Mouse (Mus musculus): ENCODE results near the gene Ifit2.
A peak's percentile ranks its signal among the peaks of the same experiment; 100 is the strongest.
"Not testable (repeated sequence)": the region's sequence is repeated elsewhere in the genome, so short reads cannot be mapped to it uniquely, and the experiment has no call there.

Gene Ifit2

DNA sequence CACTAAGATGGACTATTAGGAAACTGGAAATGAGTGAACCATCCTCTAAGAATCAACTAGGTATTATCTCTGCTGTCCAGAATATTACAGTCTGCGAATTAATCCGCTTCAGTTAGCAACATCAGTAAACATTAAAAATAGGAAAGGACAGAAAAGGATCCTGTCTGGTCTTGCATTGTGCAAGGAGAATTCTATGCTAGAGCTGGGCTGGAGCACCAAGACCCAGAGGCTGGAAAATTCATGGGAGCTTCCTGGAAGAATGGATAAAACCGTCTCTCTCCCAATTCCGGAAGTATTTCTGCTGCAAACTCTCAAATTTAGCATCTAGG lies 325 bp upstream of the Ifit2 start:
- no peak for DNase-seq

DNA sequence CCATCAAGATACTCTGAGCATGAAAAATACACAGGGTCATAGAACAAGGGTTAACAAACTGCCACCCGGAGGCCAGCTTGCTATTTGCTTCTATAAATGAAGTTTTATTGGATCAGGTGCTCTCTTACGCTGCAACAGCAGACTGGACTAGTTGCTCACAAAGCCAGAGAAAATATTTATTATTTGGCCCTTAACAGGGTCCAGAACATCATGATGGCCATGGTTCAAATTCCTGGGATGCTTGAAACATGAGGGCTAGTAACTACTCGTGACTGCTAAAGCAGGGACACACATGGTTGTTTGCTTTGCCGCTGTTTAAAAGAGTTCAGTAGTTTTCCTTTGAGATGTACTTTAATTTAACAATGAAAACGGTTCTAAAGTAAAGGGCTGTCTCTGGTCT lies 1.5 kb downstream of the Ifit2 start:
- DNase-seq = no peak

DNA sequence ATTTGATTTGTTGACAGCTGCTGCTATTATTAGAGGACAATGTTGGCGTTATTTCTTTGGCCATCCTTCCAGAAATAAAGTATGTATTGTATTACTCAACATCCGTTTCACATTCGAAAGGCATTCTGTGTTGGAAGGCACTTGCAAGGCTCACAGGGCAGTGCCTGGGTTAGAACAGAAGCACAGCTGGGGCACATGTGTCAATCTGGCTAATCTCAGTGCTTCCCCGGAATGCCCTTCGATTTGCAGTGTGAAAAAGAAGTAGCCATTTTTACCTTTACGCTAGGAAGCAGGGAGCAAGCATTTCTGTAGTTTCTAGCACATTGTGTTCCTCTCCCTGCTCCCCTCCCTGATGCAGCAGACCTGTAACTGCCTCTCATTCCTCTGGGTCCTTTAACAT lies 2.5 kb downstream of the Ifit2 start:
- DNase-seq = no peak

- no peak for DNase-seq
Measured at GRCm38 (mm10) chr19:34553522-34553921, 3.0 kb downstream of the Ifit2 start.

DNA sequence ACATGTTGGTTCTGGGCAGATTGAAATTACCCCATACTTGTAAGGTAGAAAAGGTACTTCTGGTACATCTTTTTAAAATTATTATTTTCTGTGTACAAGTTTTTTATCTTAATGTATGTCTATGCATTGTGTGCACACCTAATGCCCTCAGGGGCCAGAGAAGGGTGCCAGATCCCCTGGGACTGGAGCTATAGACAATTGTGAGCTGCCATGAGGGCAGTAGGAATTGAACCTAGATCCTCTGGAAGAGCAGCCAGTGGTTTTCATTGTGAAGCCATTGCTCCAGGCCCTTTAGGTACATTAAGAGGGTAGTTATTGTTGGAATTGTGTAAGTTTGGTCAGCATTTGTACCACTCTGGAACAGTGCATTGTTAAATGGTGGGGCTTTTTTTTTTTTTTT lies 3.6 kb downstream of the Ifit2 start:
- no peak for DNase-seq

DNA sequence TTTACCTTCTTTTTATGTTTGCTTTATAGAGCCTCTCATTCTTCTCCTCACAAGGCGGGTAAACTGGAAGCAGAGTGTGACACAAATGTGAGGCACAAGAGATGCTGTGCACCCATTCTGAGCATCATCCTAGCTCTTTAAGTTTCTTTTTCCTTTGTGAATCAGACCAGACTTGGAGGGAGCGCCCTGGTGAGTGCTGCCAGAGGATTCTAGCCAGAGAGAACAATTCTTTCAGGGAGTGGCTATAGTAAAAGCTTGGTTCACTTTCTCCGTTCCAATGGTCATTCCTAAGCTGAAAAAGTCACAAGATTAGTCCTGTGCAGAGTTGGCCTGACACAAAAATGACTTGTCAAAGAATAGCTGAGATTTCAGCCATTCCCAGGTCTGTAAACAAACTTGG lies 6.1 kb downstream of the Ifit2 start:
- no peak for DNase-seq

DNA sequence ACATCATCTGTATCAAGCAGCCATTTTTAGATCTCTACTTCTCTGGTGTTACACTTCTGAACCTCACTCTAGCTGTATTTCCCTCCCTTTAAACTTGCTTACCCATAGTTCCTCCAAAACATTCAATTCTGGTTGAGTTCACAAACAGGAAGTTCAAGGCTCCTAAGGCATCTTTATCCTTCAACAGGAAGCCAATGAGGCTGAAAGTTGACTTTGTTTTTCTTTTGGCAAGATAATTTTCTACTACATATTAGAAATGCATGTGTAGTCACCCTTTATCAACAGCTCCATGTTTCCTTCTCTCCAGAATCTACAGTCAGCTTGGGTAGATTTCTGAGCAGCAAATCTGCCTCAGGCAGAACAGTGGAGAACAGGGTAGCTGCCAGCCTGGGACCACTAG lies 12.1 kb downstream of the Ifit2 start:
- no peak for DNase-seq

GRCm38 (mm10) chr19:34566178-34566784 lies 15.8 kb downstream of the Ifit2 start:
- DNase-seq = no peak

- DNase-seq = no peak
Measured at GRCm38 (mm10) chr19:34568988-34569895, 18.7 kb downstream of the Ifit2 start.

DNA sequence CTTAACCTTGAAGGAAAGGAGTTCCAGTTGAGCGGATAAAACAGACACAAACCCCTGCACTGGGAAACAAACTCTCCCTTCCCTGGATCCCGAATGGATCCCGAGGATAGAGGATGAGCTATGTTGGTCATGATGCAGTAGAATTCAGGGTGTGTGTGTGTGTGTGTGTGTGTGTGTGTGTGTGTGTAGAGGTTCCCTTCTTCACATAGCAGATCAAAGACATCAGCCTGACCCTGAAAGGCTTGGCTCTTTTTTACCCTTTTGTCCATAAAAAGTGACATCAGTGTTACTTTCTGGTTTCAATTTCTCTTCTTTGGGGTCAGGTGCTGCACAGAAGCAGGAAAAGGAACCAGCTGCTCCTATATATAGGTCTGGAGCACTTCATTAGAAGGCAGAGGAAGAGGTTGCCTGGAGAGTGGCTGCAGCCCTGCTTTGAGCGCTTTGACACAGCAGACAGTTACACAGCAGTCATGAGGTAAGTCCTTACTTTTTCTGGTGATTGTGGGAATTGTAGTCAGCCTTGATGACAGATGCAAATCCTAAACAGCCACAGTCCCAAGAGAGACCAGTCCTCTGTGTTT lies 19.5 kb downstream of the Ifit2 start:
- DNase-seq = no peak

DNA sequence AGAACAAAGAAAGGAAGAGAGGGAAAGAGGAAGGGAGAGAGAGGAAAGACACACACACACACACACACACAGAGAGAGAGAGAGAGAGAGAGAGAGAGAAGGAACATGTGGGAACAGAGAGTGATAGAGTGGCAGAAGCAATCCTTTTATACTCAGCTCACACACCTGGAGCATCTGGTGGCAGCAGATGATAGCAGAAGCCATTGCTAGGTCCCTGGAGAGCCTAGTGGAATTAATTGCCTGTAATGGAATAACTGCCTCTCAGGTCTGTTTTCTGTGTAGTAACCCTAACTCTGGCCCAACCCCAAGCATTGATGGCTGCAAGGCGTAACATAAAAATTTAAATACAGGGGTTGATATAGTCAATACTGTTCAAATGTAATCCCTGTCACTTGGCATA lies 20.6 kb downstream of the Ifit2 start:
- no peak for DNase-seq

DNA sequence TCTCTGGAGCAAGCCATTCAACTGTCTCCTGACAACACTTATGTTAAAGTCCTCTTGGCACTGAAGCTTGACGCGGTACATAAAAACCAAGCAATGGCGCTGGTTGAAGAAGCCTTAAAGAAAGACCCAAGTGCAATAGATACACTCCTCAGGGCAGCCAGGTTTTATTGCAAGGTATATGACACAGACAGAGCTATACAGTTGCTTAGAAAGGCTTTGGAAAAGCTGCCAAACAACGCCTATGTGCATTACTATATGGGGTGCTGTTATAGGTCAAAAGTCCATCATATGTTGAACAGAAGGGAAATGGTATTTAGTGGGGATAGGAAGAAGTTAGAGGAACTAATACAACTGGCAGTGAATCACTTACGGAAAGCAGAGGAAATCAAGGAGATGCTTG lies 23.2 kb downstream of the Ifit2 start:
- no peak for DNase-seq

- DNase-seq = no peak
Measured at GRCm38 (mm10) chr19:34577121-34577520, 26.6 kb downstream of the Ifit2 start.

- DNase-seq = not testable (repeated sequence)
Measured at GRCm38 (mm10) chr19:34582696-34583095, 32.2 kb downstream of the Ifit2 start.

DNA sequence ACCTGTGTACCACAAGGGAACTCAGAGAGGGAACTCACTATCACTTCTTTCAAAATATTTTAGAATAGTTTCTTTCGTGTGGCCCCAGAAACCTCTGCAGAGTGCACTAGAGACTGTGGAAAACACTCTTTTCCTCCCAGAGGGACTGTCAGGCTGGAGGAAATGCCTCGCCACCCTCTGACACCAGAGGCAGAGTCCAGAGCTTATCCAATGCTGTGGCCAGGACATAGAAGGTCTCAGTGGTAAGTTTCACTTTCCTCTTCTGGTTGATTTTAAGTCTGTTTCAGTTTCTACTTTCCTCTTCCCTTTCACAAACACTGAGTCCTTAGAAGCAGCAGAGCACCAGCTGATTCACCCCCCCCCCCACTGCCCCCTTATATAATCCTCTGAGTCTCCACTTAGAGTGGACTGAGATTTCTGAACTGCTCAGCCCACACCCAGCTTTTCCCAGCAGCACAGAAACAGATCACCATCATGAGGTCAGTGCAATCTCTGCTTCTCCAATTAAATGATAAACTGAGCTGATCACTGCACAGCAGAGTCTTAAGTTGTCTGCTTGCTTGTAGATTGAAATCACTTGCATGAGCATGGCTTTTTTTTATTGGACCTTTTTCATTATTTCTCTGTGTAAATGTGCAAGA lies 32.8 kb downstream of the Ifit2 start, which contains the start of gene Ifit3:
Gene Ifit3, plus strand, starts transcription at position 406 of the 641 bp plus-strand sequence.
- DNase-seq = not testable (repeated sequence)

DNA sequence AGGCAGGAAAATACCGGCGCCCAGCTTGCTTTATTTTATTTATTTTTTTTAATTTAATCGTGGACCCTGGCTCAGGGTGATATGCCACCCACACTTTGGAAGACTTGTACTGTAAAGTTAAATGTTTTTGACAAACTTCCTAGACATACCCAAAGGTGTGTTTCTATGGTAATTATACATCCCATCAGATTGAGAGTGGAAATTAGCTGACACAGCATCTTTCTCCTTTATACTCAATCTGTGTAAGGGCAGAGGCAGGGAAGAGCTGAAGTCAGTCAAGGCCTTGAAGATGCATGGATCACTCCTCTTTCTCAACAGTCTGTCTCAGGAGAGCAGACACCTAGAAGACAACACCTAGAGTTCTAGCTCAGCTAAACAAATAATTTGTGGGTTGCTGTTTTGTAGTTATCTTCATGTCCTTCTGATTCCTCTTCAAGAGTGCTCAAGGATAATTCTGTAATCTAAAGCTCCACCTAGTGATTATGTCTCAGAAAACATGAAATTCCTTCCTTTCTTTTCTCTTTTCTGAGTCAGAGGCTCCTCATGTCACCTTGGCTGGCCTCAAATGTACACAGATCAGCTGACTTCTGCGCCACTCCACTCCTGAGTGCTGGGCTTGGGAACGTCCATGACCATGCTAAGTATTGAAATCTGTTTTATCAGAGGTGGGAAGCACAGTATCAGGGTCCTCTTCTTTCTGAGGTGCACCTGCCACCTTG lies 35.4 kb downstream of the Ifit2 start:
- not testable (repeated sequence) for DNase-seq

DNA sequence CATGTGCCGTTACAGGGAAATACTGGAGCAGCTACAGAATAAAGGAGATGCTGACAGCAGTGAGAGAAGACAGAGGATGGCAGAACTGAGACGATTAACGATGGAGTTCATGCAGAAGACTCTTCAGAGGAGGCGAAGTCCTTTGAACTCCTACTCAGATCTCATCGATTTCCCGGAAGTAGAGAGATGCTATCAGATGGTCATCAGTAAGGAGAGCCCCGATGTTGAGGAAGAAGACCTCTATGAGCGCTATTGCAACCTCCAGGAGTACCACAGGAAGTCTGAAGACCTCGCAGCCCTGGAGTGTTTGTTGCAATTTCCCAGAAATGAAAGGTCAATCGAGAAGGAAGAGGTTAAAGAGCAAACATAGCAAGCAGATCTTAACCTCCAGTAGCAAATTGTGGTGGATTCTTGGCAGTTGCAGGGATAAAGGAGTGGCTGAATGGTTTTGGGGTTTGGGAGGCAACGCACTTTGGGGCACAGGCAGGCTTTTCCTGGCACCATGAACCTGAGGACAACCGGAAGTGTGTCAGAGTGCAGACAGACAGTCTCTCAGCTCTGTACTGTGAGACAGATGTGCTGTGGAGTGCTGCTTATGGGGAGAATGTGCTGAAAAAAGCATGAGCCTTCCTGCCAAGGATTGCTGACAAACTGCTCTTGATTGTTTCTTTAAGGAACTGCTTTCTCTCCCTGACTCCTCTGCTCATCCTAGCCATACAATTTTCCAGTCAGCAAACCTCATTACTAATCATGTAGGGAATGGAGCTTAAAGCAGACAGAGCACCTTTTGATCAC lies 37.6 kb downstream of the Ifit2 start:
- DNase-seq = not testable (repeated sequence)

GRCm38 (mm10) chr19:34588959-34589358 lies 38.5 kb downstream of the Ifit2 start:
- no peak for DNase-seq

GRCm38 (mm10) chr19:34593456-34593855 lies 43.0 kb downstream of the Ifit2 start:
- no peak for DNase-seq

DNA sequence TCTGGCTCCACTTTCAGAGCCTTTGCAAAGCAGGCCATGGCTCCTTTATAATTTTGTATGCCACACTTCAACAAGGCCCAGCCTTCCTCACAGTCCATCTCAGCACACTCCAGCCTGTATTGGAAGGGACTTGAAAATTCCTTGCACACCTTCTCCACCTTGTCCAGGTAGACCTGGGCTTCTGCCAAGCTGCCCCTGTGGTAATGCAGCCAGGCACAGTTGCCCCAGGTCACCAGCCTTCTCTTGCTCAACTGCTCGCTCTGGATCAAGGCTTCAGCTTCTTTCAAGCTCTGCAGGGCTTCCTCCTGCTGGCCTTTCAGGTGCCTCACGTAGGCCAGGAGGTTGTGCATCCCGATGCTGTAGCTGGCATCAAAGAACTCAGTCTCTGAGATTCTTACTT lies 44.0 kb downstream of the Ifit2 start:
- DNase-seq = not testable (repeated sequence)

DNA sequence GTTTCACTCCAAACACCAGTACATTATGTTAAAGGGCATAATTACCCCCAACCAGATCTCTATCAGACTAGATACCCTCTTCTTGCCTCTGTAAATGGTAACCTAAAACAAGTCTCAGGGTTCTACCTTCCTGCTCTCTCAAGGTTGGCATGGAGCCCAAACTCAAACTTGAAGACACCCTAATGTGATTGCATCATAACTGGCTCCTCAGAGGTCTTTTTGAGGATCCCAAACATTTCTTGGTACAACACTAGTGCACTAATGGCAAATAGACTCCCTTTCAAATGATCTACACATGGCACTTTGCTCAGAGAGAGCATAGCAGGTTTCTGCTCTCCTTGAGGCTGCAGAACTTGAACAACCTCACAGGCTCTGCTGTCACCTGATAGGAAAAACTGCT lies 46.3 kb downstream of the Ifit2 start:
- DNase-seq = no peak

GRCm38 (mm10) chr19:34598341-34598740 lies 47.8 kb downstream of the Ifit2 start:
- DNase-seq = peak; percentile 16
